Mouse (Mus musculus): ENCODE results near the gene Wdr25. TPM values are rescaled to one million over a fixed set of nuclear protein-coding genes. Genes with fewer than 3 reads are reported as not detected.

Gene Wdr25
- polyA plus RNA-seq, 1 experiment, result 1.9 TPM

- H3K4me1 ChIP-seq (ENCODE audit: control insufficient read depth, insufficient read depth, insufficient read length, low read length), result 0 out of 2 replicates have a peak, but pooled peaks cover 5% of the 10 kb centered on the region
- no peak overlapping the region for H3K4me3 ChIP-seq (ENCODE audit: insufficient read depth, low read depth, low read length)
- no peak overlapping the region for H3K27ac ChIP-seq (replicated peaks; ENCODE audit: low read depth, low read length)
Measured at GRCm38 (mm10) chr12:108909846-108910433, 16.5 kb downstream of the Wdr25 start.

GRCm38 (mm10) chr12:108912442-108912841, 19.0 kb downstream of the Wdr25 start:
- Histone ChIP-seq H3K27ac (replicated peaks; ENCODE audit: low read depth, low read length) (no peak overlapping the region), H3K4me1 (ENCODE audit: control insufficient read depth, insufficient read depth, insufficient read length, low read length) (0 out of 2 replicates have a peak, but pooled peaks cover 5% of the 10 kb centered on the region), H3K4me3 (ENCODE audit: insufficient read depth, low read depth, low read length) (no peak overlapping the region)

DNA sequence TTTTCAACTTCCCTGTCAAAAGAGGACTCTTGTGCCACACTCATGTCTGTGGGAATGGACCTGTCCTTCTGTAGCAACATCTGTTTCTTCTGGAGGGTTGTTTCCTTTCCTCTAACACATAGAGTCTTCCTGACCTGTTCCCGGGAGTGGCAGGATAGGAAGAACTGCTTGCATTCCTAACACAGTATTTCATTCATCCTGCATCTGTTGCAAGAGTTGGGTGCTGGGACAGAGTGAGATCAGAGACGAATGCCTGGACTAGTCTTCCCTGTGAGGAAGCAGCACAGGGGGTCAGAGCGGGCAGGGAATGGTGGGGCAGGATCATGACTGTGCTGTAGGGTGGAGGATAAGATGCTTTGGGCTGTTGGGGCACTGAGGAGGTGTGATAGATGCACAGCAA, 20.8 kb downstream of the Wdr25 start:
- Histone ChIP-seq H3K4me1 (ENCODE audit: control insufficient read depth, insufficient read depth, insufficient read length, low read length) (peaks cover 11% of the 10 kb centered on the region; the same call in 1 of the 2 replicates), H3K4me3 (ENCODE audit: insufficient read depth, low read depth, low read length) (no peak overlapping the region), H3K27ac (replicated peaks; ENCODE audit: low read depth, low read length) (no peak overlapping the region)

DNA sequence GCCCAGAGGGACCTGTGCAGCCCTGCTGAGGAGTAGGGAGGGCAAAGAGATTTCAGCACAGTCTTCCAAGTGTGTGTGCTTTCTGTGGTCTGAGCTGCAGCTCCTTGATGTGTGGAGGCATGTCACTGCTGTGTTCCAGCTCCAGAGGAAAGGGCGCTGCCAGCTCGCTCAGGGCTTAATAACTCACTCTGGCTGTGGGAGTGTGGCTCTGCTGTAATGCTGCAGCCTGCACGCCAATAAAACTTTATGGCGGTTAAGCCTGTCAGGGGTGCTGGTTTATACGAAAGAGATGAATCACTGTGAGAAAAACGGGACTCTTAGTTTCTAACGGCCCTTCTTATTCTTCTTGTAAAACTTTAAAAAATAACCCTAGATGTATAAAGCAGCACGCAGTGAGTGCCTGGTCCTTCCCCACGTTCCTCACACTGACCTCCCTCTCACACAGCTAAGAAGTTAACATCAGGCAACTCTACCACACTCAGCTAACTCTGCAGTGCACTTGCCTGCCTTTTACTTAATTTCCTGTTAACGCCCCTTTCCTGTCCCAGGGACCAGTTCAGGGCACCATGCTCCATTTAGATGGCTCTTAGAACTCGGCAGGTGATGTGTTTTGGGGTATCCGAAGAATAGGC, 21.4 kb downstream of the Wdr25 start:
- Histone ChIP-seq H3K4me3 (ENCODE audit: insufficient read depth, low read depth, low read length) (no peak overlapping the region), H3K27ac (replicated peaks; ENCODE audit: low read depth, low read length) (peak overlapping the region; percentile 66), H3K4me1 (ENCODE audit: control insufficient read depth, insufficient read depth, insufficient read length, low read length) (peaks cover 11% of the 10 kb centered on the region; the same call in 1 of the 2 replicates)

- Histone ChIP-seq H3K27ac (replicated peaks; ENCODE audit: low read depth, low read length) (peak overlapping the region; percentile 66), H3K4me3 (ENCODE audit: insufficient read depth, low read depth, low read length) (no peak overlapping the region), H3K4me1 (ENCODE audit: control insufficient read depth, insufficient read depth, insufficient read length, low read length) (peaks cover 11% of the 10 kb centered on the region; the same call in 1 of the 2 replicates)
Measured at GRCm38 (mm10) chr12:108915893-108916292, 22.5 kb downstream of the Wdr25 start.

GRCm38 (mm10) chr12:108916447-108917042, 23.1 kb downstream of the Wdr25 start:
- peaks cover 11% of the 10 kb centered on the region; the same call in 1 of the 2 replicates for H3K4me1 ChIP-seq (ENCODE audit: control insufficient read depth, insufficient read depth, insufficient read length, low read length)
- H3K27ac ChIP-seq (replicated peaks; ENCODE audit: low read depth, low read length), result peak overlapping the region; percentile 15; the same call in 1 of the 2 replicates
- no peak overlapping the region for H3K4me3 ChIP-seq (ENCODE audit: insufficient read depth, low read depth, low read length)

DNA sequence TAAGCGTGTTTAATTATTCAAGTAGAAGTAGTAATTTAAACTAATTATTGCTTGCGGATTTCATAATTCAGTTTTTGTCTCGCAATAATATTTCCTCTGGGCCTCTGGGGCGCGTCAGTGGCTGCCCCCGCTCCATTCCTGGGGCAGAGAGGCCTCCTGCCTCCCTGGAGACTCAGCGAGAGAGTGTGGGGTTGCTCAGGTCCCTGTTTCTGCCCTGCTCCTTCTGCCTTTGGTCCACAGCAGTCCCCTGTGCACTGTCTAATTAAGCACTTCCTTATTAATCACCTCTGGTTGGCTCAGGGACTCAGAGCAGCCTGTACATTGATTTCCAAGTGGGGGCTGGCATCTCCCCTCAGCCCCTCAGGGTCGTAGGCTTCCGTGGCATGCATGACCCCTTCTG, 24.1 kb downstream of the Wdr25 start:
- Histone ChIP-seq H3K4me3 (ENCODE audit: insufficient read depth, low read depth, low read length) (no peak overlapping the region), H3K27ac (replicated peaks; ENCODE audit: low read depth, low read length) (no peak overlapping the region), H3K4me1 (ENCODE audit: control insufficient read depth, insufficient read depth, insufficient read length, low read length) (peaks cover 9% of the 10 kb centered on the region; the same call in 1 of the 2 replicates)

DNA sequence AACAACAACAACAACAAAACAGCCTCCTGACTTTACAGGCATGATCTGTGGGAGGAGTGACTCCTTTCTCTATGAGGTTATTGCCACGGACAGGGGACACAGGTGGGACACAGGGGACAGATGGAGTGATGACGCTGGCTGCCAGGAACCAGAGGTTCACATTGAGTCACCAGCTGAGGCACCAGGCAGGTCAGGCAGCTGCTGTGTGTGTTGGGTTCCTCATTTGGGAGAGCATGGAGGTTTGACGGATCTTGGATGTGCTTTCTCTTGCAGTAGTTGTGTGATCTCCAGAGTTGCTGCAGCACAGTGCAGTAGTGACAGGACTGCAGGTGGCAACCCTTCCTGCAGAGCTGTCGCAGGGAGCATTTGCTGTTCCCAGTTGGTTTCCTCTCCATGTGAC, 25.3 kb downstream of the Wdr25 start:
- no peak overlapping the region for H3K4me3 ChIP-seq (ENCODE audit: insufficient read depth, low read depth, low read length)
- peaks cover 7% of the 10 kb centered on the region; the same call in 1 of the 2 replicates for H3K4me1 ChIP-seq (ENCODE audit: control insufficient read depth, insufficient read depth, insufficient read length, low read length)
- H3K27ac ChIP-seq (replicated peaks; ENCODE audit: low read depth, low read length), result no peak overlapping the region

DNA sequence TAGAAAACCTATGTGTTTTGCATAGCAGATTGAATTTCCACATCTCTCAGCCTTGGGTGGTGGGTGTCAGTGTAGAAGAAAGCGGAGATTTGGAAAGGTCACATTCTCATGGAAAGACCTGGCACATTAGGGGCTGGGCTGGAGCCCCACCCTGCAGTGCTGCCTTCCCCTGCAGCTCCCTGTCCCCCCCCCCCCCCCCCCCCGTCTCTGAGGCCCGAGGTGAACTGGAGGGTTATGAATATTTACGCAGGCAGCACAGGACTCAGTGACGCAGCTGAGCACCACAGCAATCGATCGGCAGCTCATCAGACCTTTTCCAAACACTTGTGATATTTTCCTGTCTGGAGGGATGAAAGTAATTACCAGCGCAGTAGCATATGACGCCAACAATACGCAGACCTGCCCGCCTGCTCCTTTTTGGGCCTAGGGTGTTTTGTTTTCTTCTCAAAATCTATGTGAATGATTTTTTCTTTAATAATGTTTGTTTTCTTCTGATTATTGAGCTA, 33.2 kb downstream of the Wdr25 start:
- no peak overlapping the region for H3K27ac ChIP-seq (replicated peaks; ENCODE audit: low read depth, low read length)
- H3K4me1 ChIP-seq (ENCODE audit: control insufficient read depth, insufficient read depth, insufficient read length, low read length), result peaks cover 2% of the 10 kb centered on the region; the same call in 1 of the 2 replicates
- H3K4me3 ChIP-seq (ENCODE audit: insufficient read depth, low read depth, low read length), result no peak overlapping the region

GRCm38 (mm10) chr12:108928249-108928648, 34.8 kb downstream of the Wdr25 start:
- Histone ChIP-seq H3K4me1 (ENCODE audit: control insufficient read depth, insufficient read depth, insufficient read length, low read length) (peaks cover 3% of the 10 kb centered on the region; the same call in 1 of the 2 replicates), H3K27ac (replicated peaks; ENCODE audit: low read depth, low read length) (no peak overlapping the region), H3K4me3 (ENCODE audit: insufficient read depth, low read depth, low read length) (no peak overlapping the region)

GRCm38 (mm10) chr12:108929475-108929874, 36.0 kb downstream of the Wdr25 start:
- Histone ChIP-seq H3K4me3 (ENCODE audit: insufficient read depth, low read depth, low read length) (no peak overlapping the region), H3K4me1 (ENCODE audit: control insufficient read depth, insufficient read depth, insufficient read length, low read length) (peaks cover 3% of the 10 kb centered on the region; the same call in 1 of the 2 replicates), H3K27ac (replicated peaks; ENCODE audit: low read depth, low read length) (no peak overlapping the region)

DNA sequence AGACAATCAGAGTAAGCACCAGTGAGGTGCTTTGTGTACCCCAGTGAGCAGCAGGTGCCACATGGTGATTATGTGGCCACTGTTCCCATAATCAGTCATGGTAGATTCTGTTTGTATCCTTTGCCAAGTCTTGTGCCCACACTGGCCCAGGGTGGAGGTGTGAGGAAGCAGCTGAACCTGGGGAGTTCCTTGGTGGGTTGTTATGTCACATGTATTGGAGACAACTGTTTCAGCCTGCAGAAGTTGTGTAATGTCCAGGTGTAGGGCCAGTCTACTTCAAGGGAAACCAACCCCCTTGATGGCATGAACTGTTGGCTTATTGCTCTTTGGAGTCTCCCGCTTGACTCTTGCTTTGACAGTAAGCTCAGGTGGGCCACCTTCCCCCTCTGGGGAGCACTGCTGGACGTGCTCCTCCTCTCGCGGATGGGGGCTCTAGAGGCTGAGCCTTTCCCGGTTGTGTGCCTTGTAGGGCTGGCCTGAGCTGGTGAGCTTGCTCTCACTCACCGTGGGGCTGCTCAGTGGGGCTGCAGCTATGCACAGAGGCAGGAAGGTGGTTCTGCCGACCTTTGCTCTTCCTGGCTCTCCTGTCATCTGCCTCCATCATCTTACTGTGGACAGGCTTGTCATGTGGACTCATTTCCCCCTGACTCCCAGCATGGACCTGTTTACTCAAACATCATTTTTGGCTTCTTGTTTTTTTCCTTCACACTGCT, 38.1 kb downstream of the Wdr25 start:
- no peak overlapping the region for H3K27ac ChIP-seq (replicated peaks; ENCODE audit: low read depth, low read length)
- no peak overlapping the region for H3K4me3 ChIP-seq (ENCODE audit: insufficient read depth, low read depth, low read length)
- peaks cover 3% of the 10 kb centered on the region; the same call in 1 of the 2 replicates for H3K4me1 ChIP-seq (ENCODE audit: control insufficient read depth, insufficient read depth, insufficient read length, low read length)

DNA sequence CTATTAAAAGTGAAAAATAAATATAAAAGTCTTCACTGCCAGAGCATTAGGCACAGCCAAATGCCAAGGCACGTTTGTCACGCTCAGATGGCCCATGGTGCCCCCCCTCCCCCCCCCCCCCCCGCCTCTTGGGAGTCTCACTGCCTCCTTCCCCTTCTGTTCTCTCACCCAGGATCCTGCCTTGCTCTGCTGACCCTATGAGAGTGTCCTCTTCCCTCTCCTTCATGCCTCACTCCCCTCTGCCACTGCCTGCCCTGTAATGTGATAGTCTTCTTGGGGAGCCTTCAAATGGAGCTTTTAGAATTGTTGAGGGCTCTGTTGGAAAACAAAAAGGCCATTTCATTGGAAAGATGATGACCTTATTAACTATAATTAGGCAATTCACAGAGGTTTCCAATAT, 38.7 kb downstream of the Wdr25 start:
- Histone ChIP-seq H3K4me1 (ENCODE audit: control insufficient read depth, insufficient read depth, insufficient read length, low read length) (peaks cover 3% of the 10 kb centered on the region; the same call in 1 of the 2 replicates), H3K27ac (replicated peaks; ENCODE audit: low read depth, low read length) (no peak overlapping the region)

DNA sequence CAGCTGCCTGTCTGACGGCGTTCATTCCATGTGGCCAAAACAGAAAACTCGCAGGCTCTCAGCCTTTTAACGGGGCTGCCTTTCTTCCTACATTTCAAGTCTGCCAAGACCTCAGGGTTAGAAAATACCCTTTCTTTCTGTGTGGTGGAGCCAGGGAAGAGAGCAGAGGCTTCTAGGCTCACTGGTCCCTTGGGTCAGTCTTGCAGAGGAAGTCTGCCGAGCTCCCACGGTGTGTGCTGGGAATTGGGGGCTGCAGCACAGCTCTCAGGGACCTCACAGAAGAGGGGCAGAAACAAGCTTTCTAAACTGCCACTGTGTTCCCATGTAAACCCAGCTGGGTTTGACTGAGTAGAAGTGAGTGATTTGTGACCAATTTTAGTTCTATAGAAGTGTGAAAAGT, 40.8 kb downstream of the Wdr25 start:
- Histone ChIP-seq H3K4me3 (ENCODE audit: insufficient read depth, low read depth, low read length) (0 out of 2 replicates have a peak overlapping the region, but pooled peaks have one; percentile 5), H3K4me1 (ENCODE audit: control insufficient read depth, insufficient read depth, insufficient read length, low read length) (peaks cover 5% of the 10 kb centered on the region; the same call in 1 of the 2 replicates), H3K27ac (replicated peaks; ENCODE audit: low read depth, low read length) (peak overlapping the region; percentile 70)

More for the DNA sequence above, 38.7 kb downstream of the Wdr25 start:
- no peak overlapping the region for H3K4me3 ChIP-seq (ENCODE audit: insufficient read depth, low read depth, low read length)

- Histone ChIP-seq H3K4me3 (ENCODE audit: insufficient read depth, low read depth, low read length) (no peak overlapping the region), H3K27ac (replicated peaks; ENCODE audit: low read depth, low read length) (no peak overlapping the region), H3K4me1 (ENCODE audit: control insufficient read depth, insufficient read depth, insufficient read length, low read length) (0 out of 2 replicates have a peak, but pooled peaks cover 3% of the 10 kb centered on the region)
Measured at GRCm38 (mm10) chr12:108936834-108937233, 43.4 kb downstream of the Wdr25 start.
